Mouse (Mus musculus): ENCODE measurements at regions not wholly inside any gene's neighbourhood (a gene's known extent, or its start where the extent isn't known, plus 50 kb on each side); places are given as distances from the start of the nearest gene placed in this dataset.

- Histone ChIP-seq H3K4me3 (ENCODE audit: insufficient read depth, low read depth, low read length) (no peak overlapping the region), H3K27me3 (replicated peaks; ENCODE audit: control insufficient read depth, insufficient read depth, low read length) (no peaks in the 10 kb centered on the region), H3K36me3 (ENCODE audit: control insufficient read depth, insufficient read depth, low read length) (no peaks in the 10 kb centered on the region), H3K4me1 (ENCODE audit: control insufficient read depth, insufficient read depth, low read length) (no peaks in the 10 kb centered on the region), H3K27ac (ENCODE audit: insufficient read depth, low read depth, low read length) (no peak overlapping the region)
- WGBS: 91% methylated on average over 4 of the region's 4 CpGs
- TF ChIP-seq POLR2A (IDR thresholded peaks at IDR 0.05; ENCODE audit: low read depth, low read length) (no peak), CTCF (conservative IDR thresholded peaks at IDR 0.05; ENCODE audit: insufficient read depth, insufficient read length, low read depth, low read length) (no peak)
- no peak for DNase-seq
Measured at GRCm38 (mm10) chr4:32172992-32173391, 65.6 kb upstream of the Bach2 start.

DNA sequence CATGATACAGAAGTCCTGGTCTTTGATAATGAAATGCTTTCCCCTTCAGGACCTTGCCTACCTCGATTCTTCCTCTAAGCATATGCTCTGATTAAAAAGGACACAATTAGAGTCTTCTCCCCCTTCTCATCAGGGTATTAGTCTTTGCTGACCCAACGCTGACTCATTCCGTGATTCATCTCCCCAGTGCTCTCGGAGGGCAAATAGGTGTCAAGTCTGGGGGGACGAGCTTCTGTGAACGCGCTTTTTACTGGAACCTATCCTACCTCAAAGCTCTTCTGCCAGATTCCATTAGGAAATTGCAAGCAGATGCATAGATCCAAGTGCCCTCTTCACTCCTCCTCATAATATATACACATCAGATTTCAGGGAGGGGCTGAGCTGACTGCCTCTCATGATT lies 63.8 kb upstream of the Bach2 start:
- H3K27me3 ChIP-seq (replicated peaks; ENCODE audit: control insufficient read depth, insufficient read depth, low read length): no peaks in the 10 kb centered on the region
- no peak overlapping the region for H3K27ac ChIP-seq (ENCODE audit: insufficient read depth, low read depth, low read length)
- H3K36me3 ChIP-seq (ENCODE audit: control insufficient read depth, insufficient read depth, low read length): no peaks in the 10 kb centered on the region
- TF ChIP-seq POLR2A (IDR thresholded peaks at IDR 0.05; ENCODE audit: low read depth, low read length): no peak
- no peak for TF ChIP-seq CTCF (conservative IDR thresholded peaks at IDR 0.05; ENCODE audit: insufficient read depth, insufficient read length, low read depth, low read length)
- 77% methylated on average over 7 of the region's 7 CpGs for WGBS
- peaks cover 5% of the 10 kb centered on the region for H3K4me1 ChIP-seq (ENCODE audit: control insufficient read depth, insufficient read depth, low read length)
- no peak overlapping the region for H3K4me3 ChIP-seq (ENCODE audit: insufficient read depth, low read depth, low read length)
- no peak for DNase-seq

- Histone ChIP-seq H3K27me3 (replicated peaks; ENCODE audit: control insufficient read depth, insufficient read depth, low read length) (no peaks in the 10 kb centered on the region), H3K4me1 (ENCODE audit: control insufficient read depth, insufficient read depth, low read length) (peaks cover 7% of the 10 kb centered on the region), H3K27ac (ENCODE audit: insufficient read depth, low read depth, low read length) (no peak overlapping the region), H3K4me3 (ENCODE audit: insufficient read depth, low read depth, low read length) (no peak overlapping the region), H3K36me3 (ENCODE audit: control insufficient read depth, insufficient read depth, low read length) (no peaks in the 10 kb centered on the region)
- WGBS: 74% methylated on average over 7 of the region's 7 CpGs
- no peak for DNase-seq
- TF ChIP-seq CTCF (conservative IDR thresholded peaks at IDR 0.05; ENCODE audit: insufficient read depth, insufficient read length, low read depth, low read length): no peak
- no peak for TF ChIP-seq POLR2A (IDR thresholded peaks at IDR 0.05; ENCODE audit: low read depth, low read length)
Measured at GRCm38 (mm10) chr4:32175231-32175630, 63.4 kb upstream of the Bach2 start.

- 67% methylated on average over 6 of the region's 6 CpGs for WGBS
- Histone ChIP-seq H3K27me3 (replicated peaks; ENCODE audit: control insufficient read depth, insufficient read depth, low read length) (no peaks in the 10 kb centered on the region), H3K36me3 (ENCODE audit: control insufficient read depth, insufficient read depth, low read length) (no peaks in the 10 kb centered on the region), H3K27ac (ENCODE audit: insufficient read depth, low read depth, low read length) (no peak overlapping the region), H3K4me1 (ENCODE audit: control insufficient read depth, insufficient read depth, low read length) (peaks cover 8% of the 10 kb centered on the region), H3K4me3 (ENCODE audit: insufficient read depth, low read depth, low read length) (no peak overlapping the region)
- TF ChIP-seq POLR2A (IDR thresholded peaks at IDR 0.05; ENCODE audit: low read depth, low read length) (no peak), CTCF (conservative IDR thresholded peaks at IDR 0.05; ENCODE audit: insufficient read depth, insufficient read length, low read depth, low read length) (no peak)
- no peak for DNase-seq
Measured at GRCm38 (mm10) chr4:32175853-32176448, 62.7 kb upstream of the Bach2 start.

DNA sequence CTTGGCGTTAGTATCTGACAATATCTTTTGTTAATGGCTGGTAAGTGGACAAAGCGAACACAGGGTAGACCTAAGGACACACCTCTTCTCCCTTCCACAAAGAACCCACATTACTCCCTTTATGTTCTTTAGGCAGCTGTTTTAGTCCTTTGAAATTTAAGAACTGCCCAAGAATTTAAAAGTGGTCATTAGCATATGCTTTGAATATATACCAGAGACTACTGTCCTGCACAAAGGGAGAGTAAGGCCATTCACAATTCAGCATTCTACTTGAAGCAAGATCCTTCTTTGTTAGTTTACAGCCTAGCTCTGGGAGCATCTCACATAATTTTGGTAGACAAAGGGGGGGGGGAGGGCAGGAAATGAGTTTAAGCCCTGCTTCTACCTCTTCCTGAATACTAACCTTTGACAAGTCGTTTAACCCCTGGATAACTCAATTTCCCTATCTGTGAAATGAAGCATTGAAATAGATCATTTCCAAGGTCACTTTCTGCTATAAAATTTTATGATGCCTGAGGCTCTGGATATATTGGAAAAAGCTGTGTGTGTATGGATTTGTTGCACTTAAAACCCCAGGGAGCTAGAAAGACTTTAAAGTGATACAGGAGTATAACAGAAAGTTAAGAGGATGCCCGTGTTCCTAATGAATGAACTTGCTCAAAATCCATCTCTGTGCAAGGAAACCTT lies 62.0 kb upstream of the Bach2 start:
- H3K36me3 ChIP-seq (ENCODE audit: control insufficient read depth, insufficient read depth, low read length): no peaks in the 10 kb centered on the region
- H3K27ac ChIP-seq (ENCODE audit: insufficient read depth, low read depth, low read length): no peak overlapping the region
- DNase-seq: no peak
- TF ChIP-seq POLR2A (IDR thresholded peaks at IDR 0.05; ENCODE audit: low read depth, low read length) (no peak), CTCF (conservative IDR thresholded peaks at IDR 0.05; ENCODE audit: insufficient read depth, insufficient read length, low read depth, low read length) (no peak)
- peaks cover 8% of the 10 kb centered on the region for H3K4me1 ChIP-seq (ENCODE audit: control insufficient read depth, insufficient read depth, low read length)
- 59% methylated on average over 4 of the region's 4 CpGs for WGBS
- no peaks in the 10 kb centered on the region for H3K27me3 ChIP-seq (replicated peaks; ENCODE audit: control insufficient read depth, insufficient read depth, low read length)
- no peak overlapping the region for H3K4me3 ChIP-seq (ENCODE audit: insufficient read depth, low read depth, low read length)

DNA sequence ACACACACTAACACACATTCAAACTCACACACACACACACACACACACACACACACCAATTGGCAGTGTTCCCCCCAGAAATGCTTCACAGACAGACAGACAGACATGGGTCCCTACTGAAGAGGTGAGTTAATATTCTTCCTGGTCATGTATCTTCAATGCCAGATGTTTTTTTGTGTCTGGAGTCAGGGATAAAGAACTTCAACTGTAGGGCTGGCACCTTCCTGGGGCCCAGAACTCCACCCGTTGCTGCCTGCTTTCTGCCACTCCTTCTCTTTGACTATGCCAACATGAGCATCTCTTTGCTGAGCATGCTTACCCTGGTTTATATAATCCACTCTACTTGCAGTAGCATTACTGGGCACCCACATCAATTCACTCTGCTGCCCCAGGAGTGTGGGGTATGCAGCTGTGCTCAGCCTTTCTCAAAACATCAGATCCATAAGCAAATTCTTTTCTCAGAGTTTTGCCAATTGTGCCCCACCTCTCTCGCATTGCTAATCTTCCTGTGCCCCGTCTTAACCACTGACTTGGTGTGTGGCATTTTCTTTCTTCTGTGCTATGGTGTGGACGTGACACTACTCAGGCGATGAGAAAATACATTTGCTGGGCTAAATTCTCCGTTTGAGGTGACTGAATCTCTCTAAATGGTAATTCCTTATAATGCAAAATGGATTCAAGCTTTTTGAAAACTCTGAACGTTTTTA lies 60.5 kb upstream of the Bach2 start:
- Histone ChIP-seq H3K4me3 (ENCODE audit: insufficient read depth, low read depth, low read length) (no peak overlapping the region), H3K27me3 (replicated peaks; ENCODE audit: control insufficient read depth, insufficient read depth, low read length) (no peaks in the 10 kb centered on the region), H3K27ac (ENCODE audit: insufficient read depth, low read depth, low read length) (no peak overlapping the region), H3K36me3 (ENCODE audit: control insufficient read depth, insufficient read depth, low read length) (no peaks in the 10 kb centered on the region), H3K4me1 (ENCODE audit: control insufficient read depth, insufficient read depth, low read length) (peaks cover 8% of the 10 kb centered on the region)
- 85% methylated on average over 7 of the region's 7 CpGs for whole genome bisulfite sequencing
- TF ChIP-seq POLR2A (IDR thresholded peaks at IDR 0.05; ENCODE audit: low read depth, low read length): no peak
- no peak for TF ChIP-seq CTCF (conservative IDR thresholded peaks at IDR 0.05; ENCODE audit: insufficient read depth, insufficient read length, low read depth, low read length)
- DNase-seq: no peak

DNA sequence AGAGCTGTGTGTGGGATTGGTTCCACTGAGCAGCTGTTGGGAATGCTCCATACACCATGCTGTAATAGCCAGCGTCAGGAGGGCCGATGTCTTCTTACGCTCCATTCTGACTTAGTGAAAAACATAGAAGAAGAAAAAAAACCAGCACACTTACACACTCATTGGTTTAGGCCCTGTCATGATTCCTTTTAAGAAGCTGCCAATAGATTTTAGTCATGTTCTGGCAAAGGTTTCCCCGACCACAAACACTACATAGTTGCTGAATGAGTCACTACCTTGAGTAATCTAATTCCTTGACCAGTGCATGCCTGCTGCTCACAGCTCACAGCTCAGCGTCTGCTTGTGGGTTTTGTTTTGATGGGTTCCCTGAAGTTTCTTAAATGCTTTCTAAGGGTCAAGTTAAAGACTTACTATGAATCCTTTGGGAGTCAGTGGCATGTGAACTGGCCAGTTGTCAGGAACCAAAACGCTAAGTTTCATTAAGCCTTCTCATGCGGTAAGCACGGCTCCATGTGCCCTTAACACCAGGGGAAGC lies 58.8 kb upstream of the Bach2 start:
- Histone ChIP-seq H3K27me3 (replicated peaks; ENCODE audit: control insufficient read depth, insufficient read depth, low read length) (no peaks in the 10 kb centered on the region), H3K4me1 (ENCODE audit: control insufficient read depth, insufficient read depth, low read length) (peaks cover 8% of the 10 kb centered on the region), H3K4me3 (ENCODE audit: insufficient read depth, low read depth, low read length) (no peak overlapping the region), H3K36me3 (ENCODE audit: control insufficient read depth, insufficient read depth, low read length) (no peaks in the 10 kb centered on the region), H3K27ac (ENCODE audit: insufficient read depth, low read depth, low read length) (no peak overlapping the region)
- peak; percentile 78 for DNase-seq
- 17% methylated on average over 8 of the region's 8 CpGs for WGBS
- TF ChIP-seq CTCF (conservative IDR thresholded peaks at IDR 0.05; ENCODE audit: insufficient read depth, insufficient read length, low read depth, low read length): no peak
- TF ChIP-seq POLR2A (IDR thresholded peaks at IDR 0.05; ENCODE audit: low read depth, low read length): no peak

Data from kidney, adult 2 months (tissue).